Mouse (Mus musculus): ENCODE results near the gene Klf15. TPM values are rescaled to one million over a fixed set of nuclear protein-coding genes. Genes with fewer than 3 reads are reported as not detected.

Gene Klf15
- polyA plus RNA-seq, 1 experiment from 2014 or later = 11.6 TPM

- no peaks in the 10 kb centered on the region for H3K27me3 ChIP-seq (replicated peaks; ENCODE audit: control insufficient read depth, insufficient read depth, low read length)
- H3K27ac ChIP-seq (ENCODE audit: low read length) = no peak overlapping the region
- ATAC-seq = no peak
- no peaks in the 10 kb centered on the region for H3K36me3 ChIP-seq (ENCODE audit: control insufficient read depth, insufficient read depth)
- WGBS = 76% methylated on average over 3 of the region's 3 CpGs
- no peak overlapping the region for H3K4me3 ChIP-seq (replicated peaks; ENCODE audit: low read length)
- H3K4me2 ChIP-seq (ENCODE audit: low read length) = no peak overlapping the region
- H3K9ac ChIP-seq (replicated peaks; ENCODE audit: low read depth, low read length) = no peak overlapping the region
- no peaks in the 10 kb centered on the region for H3K9me3 ChIP-seq (ENCODE audit: control insufficient read depth, low read length)
- H3K4me1 ChIP-seq (replicated peaks; ENCODE audit: control insufficient read depth, insufficient read depth, low read length) = no peaks in the 10 kb centered on the region
Measured at GRCm38 (mm10) chr6:90484249-90484648, 21.9 kb downstream of the Klf15 start.

GRCm38 (mm10) chr6:90484876-90485275 is 22.5 kb downstream of the Klf15 start:
- no peak for ATAC-seq
- no peaks in the 10 kb centered on the region for H3K9me3 ChIP-seq (ENCODE audit: control insufficient read depth, low read length)
- no peak overlapping the region for H3K4me2 ChIP-seq (ENCODE audit: low read length)
- H3K27ac ChIP-seq (ENCODE audit: low read length) = no peak overlapping the region
- H3K27me3 ChIP-seq (replicated peaks; ENCODE audit: control insufficient read depth, insufficient read depth, low read length) = no peaks in the 10 kb centered on the region
- no peak overlapping the region for H3K4me3 ChIP-seq (replicated peaks; ENCODE audit: low read length)
- 78% methylated on average over 5 of the region's 5 CpGs for WGBS
- H3K36me3 ChIP-seq (ENCODE audit: control insufficient read depth, insufficient read depth) = no peaks in the 10 kb centered on the region
- no peak overlapping the region for H3K9ac ChIP-seq (replicated peaks; ENCODE audit: low read depth, low read length)
- H3K4me1 ChIP-seq (replicated peaks; ENCODE audit: control insufficient read depth, insufficient read depth, low read length) = no peaks in the 10 kb centered on the region

GRCm38 (mm10) chr6:90486176-90486921 is 24.0 kb downstream of the Klf15 start, which contains the start of gene Aldh1l1:
Gene Aldh1l1, plus strand, starts transcription at chr6:90486427.
- H3K4me3 ChIP-seq (replicated peaks; ENCODE audit: low read length) = no peak within 1 kb of the TSS
- H3K36me3 ChIP-seq (ENCODE audit: control insufficient read depth, insufficient read depth) = no peaks in the 10 kb centered on the region
- peaks cover 7% of the 10 kb centered on the region for H3K4me1 ChIP-seq (replicated peaks; ENCODE audit: control insufficient read depth, insufficient read depth, low read length)
- H3K27me3 ChIP-seq (replicated peaks; ENCODE audit: control insufficient read depth, insufficient read depth, low read length) = no peaks in the 10 kb centered on the region
- ATAC-seq = no peak
- no peak within 1 kb of the TSS for H3K4me2 ChIP-seq (ENCODE audit: low read length)
- no peak within 1 kb of the TSS for H3K9ac ChIP-seq (replicated peaks; ENCODE audit: low read depth, low read length)
- no peak within 1 kb of the TSS for H3K27ac ChIP-seq (ENCODE audit: low read length)
- no peaks in the 10 kb centered on the region for H3K9me3 ChIP-seq (ENCODE audit: control insufficient read depth, low read length)
- 82% methylated on average over 12 of the region's 12 CpGs for WGBS

- Histone ChIP-seq H3K27ac (ENCODE audit: low read length) (no peak overlapping the region), H3K9me3 (ENCODE audit: control insufficient read depth, low read length) (no peaks in the 10 kb centered on the region), H3K27me3 (replicated peaks; ENCODE audit: control insufficient read depth, insufficient read depth, low read length) (no peaks in the 10 kb centered on the region), H3K9ac (replicated peaks; ENCODE audit: low read depth, low read length) (no peak overlapping the region), H3K36me3 (ENCODE audit: control insufficient read depth, insufficient read depth) (no peaks in the 10 kb centered on the region), H3K4me2 (ENCODE audit: low read length) (no peak overlapping the region), H3K4me3 (replicated peaks; ENCODE audit: low read length) (no peak overlapping the region), H3K4me1 (replicated peaks; ENCODE audit: control insufficient read depth, insufficient read depth, low read length) (peaks cover 7% of the 10 kb centered on the region)
- ATAC-seq = no peak
- 75% methylated on average over 1 of the region's 1 CpGs for WGBS
Measured at GRCm38 (mm10) chr6:90487531-90487930, 25.2 kb downstream of the Klf15 start.

- no peak overlapping the region for H3K9ac ChIP-seq (replicated peaks; ENCODE audit: low read depth, low read length)
- no peaks in the 10 kb centered on the region for H3K36me3 ChIP-seq (ENCODE audit: control insufficient read depth, insufficient read depth)
- WGBS = 88% methylated on average over 3 of the region's 3 CpGs
- H3K4me1 ChIP-seq (replicated peaks; ENCODE audit: control insufficient read depth, insufficient read depth, low read length) = peaks cover 7% of the 10 kb centered on the region
- H3K4me3 ChIP-seq (replicated peaks; ENCODE audit: low read length) = no peak overlapping the region
- H3K4me2 ChIP-seq (ENCODE audit: low read length) = no peak overlapping the region
- no peaks in the 10 kb centered on the region for H3K9me3 ChIP-seq (ENCODE audit: control insufficient read depth, low read length)
- no peak for ATAC-seq
- no peak overlapping the region for H3K27ac ChIP-seq (ENCODE audit: low read length)
- H3K27me3 ChIP-seq (replicated peaks; ENCODE audit: control insufficient read depth, insufficient read depth, low read length) = no peaks in the 10 kb centered on the region
Measured at GRCm38 (mm10) chr6:90489532-90489931, 27.2 kb downstream of the Klf15 start.

GRCm38 (mm10) chr6:90490976-90491375 is 28.6 kb downstream of the Klf15 start:
- Histone ChIP-seq H3K27me3 (replicated peaks; ENCODE audit: control insufficient read depth, insufficient read depth, low read length) (no peaks in the 10 kb centered on the region), H3K4me3 (replicated peaks; ENCODE audit: low read length) (no peak overlapping the region), H3K9me3 (ENCODE audit: control insufficient read depth, low read length) (no peaks in the 10 kb centered on the region), H3K4me1 (replicated peaks; ENCODE audit: control insufficient read depth, insufficient read depth, low read length) (peaks cover 10% of the 10 kb centered on the region), H3K9ac (replicated peaks; ENCODE audit: low read depth, low read length) (0 out of 2 replicates have a peak overlapping the region, but pooled peaks have one; percentile 6), H3K27ac (ENCODE audit: low read length) (peak overlapping the region; percentile 36), H3K36me3 (ENCODE audit: control insufficient read depth, insufficient read depth) (no peaks in the 10 kb centered on the region), H3K4me2 (ENCODE audit: low read length) (no peak overlapping the region)
- WGBS = 47% methylated on average over 2 of the region's 2 CpGs
- ATAC-seq = peak; percentile 70

GRCm38 (mm10) chr6:90491956-90492744 is 29.8 kb downstream of the Klf15 start:
- H3K4me3 ChIP-seq (replicated peaks; ENCODE audit: low read length) = no peak overlapping the region
- H3K9ac ChIP-seq (replicated peaks; ENCODE audit: low read depth, low read length) = no peak overlapping the region

GRCm38 (mm10) chr6:90494155-90494554 is 31.8 kb downstream of the Klf15 start:
- H3K4me3 ChIP-seq (replicated peaks; ENCODE audit: low read length) = no peak overlapping the region
- no peak overlapping the region for H3K9ac ChIP-seq (replicated peaks; ENCODE audit: low read depth, low read length)
- WGBS = 79% methylated on average over 3 of the region's 3 CpGs
- no peak overlapping the region for H3K27ac ChIP-seq (ENCODE audit: low read length)
- H3K27me3 ChIP-seq (replicated peaks; ENCODE audit: control insufficient read depth, insufficient read depth, low read length) = no peaks in the 10 kb centered on the region
- no peaks in the 10 kb centered on the region for H3K9me3 ChIP-seq (ENCODE audit: control insufficient read depth, low read length)
- peaks cover 18% of the 10 kb centered on the region for H3K4me1 ChIP-seq (replicated peaks; ENCODE audit: control insufficient read depth, insufficient read depth, low read length)
- H3K4me2 ChIP-seq (ENCODE audit: low read length) = no peak overlapping the region
- H3K36me3 ChIP-seq (ENCODE audit: control insufficient read depth, insufficient read depth) = no peaks in the 10 kb centered on the region
- no peak for ATAC-seq

More at GRCm38 (mm10) chr6:90491956-90492744, 29.8 kb downstream of the Klf15 start:
- ATAC-seq = no peak
- H3K27me3 ChIP-seq (replicated peaks; ENCODE audit: control insufficient read depth, insufficient read depth, low read length) = no peaks in the 10 kb centered on the region
- WGBS = 82% methylated on average over 10 of the region's 10 CpGs
- no peaks in the 10 kb centered on the region for H3K9me3 ChIP-seq (ENCODE audit: control insufficient read depth, low read length)
- H3K4me1 ChIP-seq (replicated peaks; ENCODE audit: control insufficient read depth, insufficient read depth, low read length) = peaks cover 12% of the 10 kb centered on the region
- no peak overlapping the region for H3K4me2 ChIP-seq (ENCODE audit: low read length)
- no peaks in the 10 kb centered on the region for H3K36me3 ChIP-seq (ENCODE audit: control insufficient read depth, insufficient read depth)
- no peak overlapping the region for H3K27ac ChIP-seq (ENCODE audit: low read length)

GRCm38 (mm10) chr6:90494566-90494965 is 32.2 kb downstream of the Klf15 start:
- no peaks in the 10 kb centered on the region for H3K27me3 ChIP-seq (replicated peaks; ENCODE audit: control insufficient read depth, insufficient read depth, low read length)
- no peak overlapping the region for H3K4me2 ChIP-seq (ENCODE audit: low read length)
- WGBS = 91% methylated on average over 3 of the region's 3 CpGs
- no peak for ATAC-seq
- no peak overlapping the region for H3K27ac ChIP-seq (ENCODE audit: low read length)
- no peak overlapping the region for H3K4me3 ChIP-seq (replicated peaks; ENCODE audit: low read length)
- no peaks in the 10 kb centered on the region for H3K36me3 ChIP-seq (ENCODE audit: control insufficient read depth, insufficient read depth)
- H3K9me3 ChIP-seq (ENCODE audit: control insufficient read depth, low read length) = no peaks in the 10 kb centered on the region
- H3K4me1 ChIP-seq (replicated peaks; ENCODE audit: control insufficient read depth, insufficient read depth, low read length) = peaks cover 18% of the 10 kb centered on the region
- H3K9ac ChIP-seq (replicated peaks; ENCODE audit: low read depth, low read length) = no peak overlapping the region
